Mouse (Mus musculus): Measurements from ENCODE around the gene Sdr9c7. TPM values are rescaled to one million over a fixed set of nuclear protein-coding genes. Genes with fewer than 3 reads are reported as not detected.

Gene Sdr9c7
- polyA plus RNA-seq, 2 experiments = 1.0 to 1.4 TPM

DNA sequence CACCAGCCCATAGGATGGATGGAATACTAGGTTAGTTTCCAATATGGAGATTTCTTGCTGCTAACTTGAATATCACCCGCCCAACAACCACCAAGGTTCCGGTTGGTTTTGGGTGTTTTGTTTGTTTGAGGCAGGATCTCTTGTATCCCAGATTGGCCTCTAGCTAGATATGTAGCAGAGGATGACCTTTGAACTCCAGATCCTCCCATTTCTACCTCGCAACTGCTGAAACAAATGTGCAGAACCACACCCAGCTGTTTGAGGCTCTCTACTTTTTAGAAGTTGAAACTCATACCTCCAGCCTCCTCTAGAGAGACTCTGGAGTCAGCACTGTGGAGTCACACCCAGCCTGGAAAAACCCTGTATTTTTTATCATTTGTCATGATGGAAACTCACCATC, 812 bp upstream of the Sdr9c7 start:
- WGBS = 84% methylated on average over 3 of the region's 3 CpGs
- no peak overlapping the region for H3K27ac ChIP-seq (replicated peaks; ENCODE audit: low read depth, low read length)
- no peaks in the 10 kb centered on the region for H3K4me1 ChIP-seq (ENCODE audit: control insufficient read depth, insufficient read depth, low read length)
- no peak for DNase-seq (ENCODE audit: low spot score)
- TF ChIP-seq POLR2A (IDR thresholded peaks at IDR 0.05; ENCODE audit: borderline replicate concordance, extremely low read depth, insufficient read depth, insufficient read length) = no peak
- no peak overlapping the region for H3K9ac ChIP-seq (ENCODE audit: low read depth, low read length, severe bottlenecking)
- H3K9me3 ChIP-seq (ENCODE audit: control insufficient read depth, low read length) = no peaks in the 10 kb centered on the region
- H3K27me3 ChIP-seq (ENCODE audit: control insufficient read depth, insufficient read depth, low read length) = no peaks in the 10 kb centered on the region
- H3K4me2 ChIP-seq (replicated peaks; ENCODE audit: low read depth, low read length, severe bottlenecking) = no peak overlapping the region
- ATAC-seq (ENCODE audit: low FRiP score, low read depth) = no peak
- H3K4me3 ChIP-seq (replicated peaks; ENCODE audit: low read length) = no peak overlapping the region
- H3K36me3 ChIP-seq (ENCODE audit: control insufficient read depth, insufficient read depth, low read length) = no peaks in the 10 kb centered on the region

- Histone ChIP-seq H3K27me3 (ENCODE audit: control insufficient read depth, insufficient read depth, low read length) (no peaks in the 10 kb centered on the region), H3K27ac (replicated peaks; ENCODE audit: low read depth, low read length) (no peak overlapping the region), H3K36me3 (ENCODE audit: control insufficient read depth, insufficient read depth, low read length) (no peaks in the 10 kb centered on the region), H3K4me2 (replicated peaks; ENCODE audit: low read depth, low read length, severe bottlenecking) (no peak overlapping the region), H3K4me3 (replicated peaks; ENCODE audit: low read length) (no peak overlapping the region), H3K9ac (ENCODE audit: low read depth, low read length, severe bottlenecking) (no peak overlapping the region), H3K9me3 (ENCODE audit: control insufficient read depth, low read length) (no peaks in the 10 kb centered on the region), H3K4me1 (ENCODE audit: control insufficient read depth, insufficient read depth, low read length) (no peaks in the 10 kb centered on the region)
- WGBS = 62% methylated on average over 5 of the region's 5 CpGs
- no peak for TF ChIP-seq POLR2A (IDR thresholded peaks at IDR 0.05; ENCODE audit: borderline replicate concordance, extremely low read depth, insufficient read depth, insufficient read length)
- DNase-seq (ENCODE audit: low spot score) (no peak), ATAC-seq (ENCODE audit: low FRiP score, low read depth) (no peak)
Measured at GRCm38 (mm10) chr10:127899783-127900182, 1.5 kb downstream of the Sdr9c7 start.

DNA sequence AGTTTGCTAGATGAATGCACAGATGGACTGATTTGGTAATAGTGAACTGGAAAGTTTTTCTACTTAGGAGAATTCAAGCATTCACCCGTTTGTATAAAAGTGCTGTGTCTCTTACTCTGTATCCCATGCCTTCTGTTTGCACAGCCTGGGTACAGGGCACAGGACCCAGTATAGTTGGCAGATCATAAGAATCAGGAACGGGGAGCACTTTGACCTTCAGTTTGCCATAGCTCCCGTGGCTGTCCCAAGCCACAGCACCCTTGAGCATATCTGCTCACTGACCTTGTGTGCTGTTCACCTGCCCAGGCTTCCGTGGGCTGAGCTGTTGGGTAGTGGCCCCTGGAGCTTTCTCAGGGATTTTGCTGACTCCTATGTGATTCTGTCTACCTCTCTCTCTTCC, 3.4 kb downstream of the Sdr9c7 start:
- DNase-seq (ENCODE audit: low spot score) (no peak), ATAC-seq (ENCODE audit: low FRiP score, low read depth) (no peak)
- Histone ChIP-seq H3K4me2 (replicated peaks; ENCODE audit: low read depth, low read length, severe bottlenecking) (no peak overlapping the region), H3K27ac (replicated peaks; ENCODE audit: low read depth, low read length) (no peak overlapping the region), H3K9ac (ENCODE audit: low read depth, low read length, severe bottlenecking) (no peak overlapping the region), H3K9me3 (ENCODE audit: control insufficient read depth, low read length) (no peaks in the 10 kb centered on the region), H3K27me3 (ENCODE audit: control insufficient read depth, insufficient read depth, low read length) (no peaks in the 10 kb centered on the region), H3K4me3 (replicated peaks; ENCODE audit: low read length) (no peak overlapping the region), H3K36me3 (ENCODE audit: control insufficient read depth, insufficient read depth, low read length) (no peaks in the 10 kb centered on the region), H3K4me1 (ENCODE audit: control insufficient read depth, insufficient read depth, low read length) (no peaks in the 10 kb centered on the region)
- WGBS = 82% methylated on average over 4 of the region's 4 CpGs
- TF ChIP-seq POLR2A (IDR thresholded peaks at IDR 0.05; ENCODE audit: borderline replicate concordance, extremely low read depth, insufficient read depth, insufficient read length) = no peak

DNA sequence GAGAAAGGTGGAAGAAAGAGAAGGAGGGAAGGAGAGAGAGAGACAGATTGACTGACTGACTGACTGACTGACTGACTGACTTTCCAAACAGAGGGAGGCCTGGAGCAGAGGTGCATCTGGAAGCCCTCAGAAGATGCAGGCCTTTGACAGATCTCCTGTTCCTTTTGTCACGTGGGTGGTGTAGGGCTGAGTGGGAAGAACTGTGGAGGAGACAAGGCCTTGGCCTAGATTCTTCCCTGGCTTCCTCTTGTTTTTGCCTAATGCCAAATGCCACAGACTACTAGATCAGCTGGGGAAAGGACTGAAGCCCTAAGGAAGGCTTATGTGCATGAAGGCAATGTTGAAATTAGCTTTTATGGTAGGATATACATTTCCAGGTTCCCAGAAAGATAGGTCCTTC, 4.8 kb downstream of the Sdr9c7 start:
- no peaks in the 10 kb centered on the region for H3K27me3 ChIP-seq (ENCODE audit: control insufficient read depth, insufficient read depth, low read length)
- H3K9ac ChIP-seq (ENCODE audit: low read depth, low read length, severe bottlenecking) = no peak overlapping the region
- H3K4me1 ChIP-seq (ENCODE audit: control insufficient read depth, insufficient read depth, low read length) = no peaks in the 10 kb centered on the region
- 74% methylated on average over 1 of the region's 1 CpGs for WGBS
- no peak overlapping the region for H3K27ac ChIP-seq (replicated peaks; ENCODE audit: low read depth, low read length)
- ATAC-seq (ENCODE audit: low FRiP score, low read depth) = no peak
- DNase-seq (ENCODE audit: low spot score) = no peak
- H3K4me3 ChIP-seq (replicated peaks; ENCODE audit: low read length) = no peak overlapping the region
- H3K36me3 ChIP-seq (ENCODE audit: control insufficient read depth, insufficient read depth, low read length) = no peaks in the 10 kb centered on the region
- no peak for TF ChIP-seq POLR2A (IDR thresholded peaks at IDR 0.05; ENCODE audit: borderline replicate concordance, extremely low read depth, insufficient read depth, insufficient read length)
- no peak overlapping the region for H3K4me2 ChIP-seq (replicated peaks; ENCODE audit: low read depth, low read length, severe bottlenecking)
- H3K9me3 ChIP-seq (ENCODE audit: control insufficient read depth, low read length) = no peaks in the 10 kb centered on the region

- Histone ChIP-seq H3K27me3 (ENCODE audit: control insufficient read depth, insufficient read depth, low read length) (no peaks in the 10 kb centered on the region), H3K36me3 (ENCODE audit: control insufficient read depth, insufficient read depth, low read length) (no peaks in the 10 kb centered on the region), H3K4me2 (replicated peaks; ENCODE audit: low read depth, low read length, severe bottlenecking) (no peak overlapping the region), H3K9me3 (ENCODE audit: control insufficient read depth, low read length) (no peaks in the 10 kb centered on the region), H3K4me1 (ENCODE audit: control insufficient read depth, insufficient read depth, low read length) (no peaks in the 10 kb centered on the region), H3K27ac (replicated peaks; ENCODE audit: low read depth, low read length) (no peak overlapping the region), H3K4me3 (replicated peaks; ENCODE audit: low read length) (no peak overlapping the region), H3K9ac (ENCODE audit: low read depth, low read length, severe bottlenecking) (no peak overlapping the region)
- no peak for DNase-seq (ENCODE audit: low spot score)
- no peak for ATAC-seq (ENCODE audit: low FRiP score, low read depth)
- no peak for TF ChIP-seq POLR2A (IDR thresholded peaks at IDR 0.05; ENCODE audit: borderline replicate concordance, extremely low read depth, insufficient read depth, insufficient read length)
- 55% methylated on average over 7 of the region's 7 CpGs for WGBS
Measured at GRCm38 (mm10) chr10:127904718-127905446, 6.6 kb downstream of the Sdr9c7 start.
